Mouse (Mus musculus): ENCODE measurements at regions not wholly inside any gene's neighbourhood (a gene's known extent, or its start where the extent isn't known, plus 50 kb on each side); places are given as distances from the start of the nearest gene placed in this dataset.

GRCm38 (mm10) chr4:4199309-4199708 is 122.0 kb upstream of the Sdr16c6 start:
- H3K36me3 ChIP-seq (ENCODE audit: insufficient read depth, low read length), result no peaks in the 10 kb centered on the region
- H3K27me3 ChIP-seq (ENCODE audit: insufficient read depth, low read length), result no peaks in the 10 kb centered on the region
- no peak overlapping the region for H3K27ac ChIP-seq (ENCODE audit: low read length)
- H3K9me3 ChIP-seq (ENCODE audit: low read length), result no peaks in the 10 kb centered on the region
- H3K9ac ChIP-seq (replicated peaks; ENCODE audit: low read length), result no peak overlapping the region
- H3K4me1 ChIP-seq (ENCODE audit: insufficient read depth, low read length), result no peaks in the 10 kb centered on the region
- WGBS, result 63% methylated on average over 2 of the region's 2 CpGs
- ATAC-seq (ENCODE audit: low FRiP score, low TSS enrichment), result no peak
- H3K4me2 ChIP-seq (replicated peaks; ENCODE audit: low read depth, low read length), result no peak overlapping the region
- no peak overlapping the region for H3K4me3 ChIP-seq (ENCODE audit: low read length)

GRCm38 (mm10) chr4:4195834-4196233 is 118.5 kb upstream of the Sdr16c6 start:
- H3K4me2 ChIP-seq (replicated peaks; ENCODE audit: low read depth, low read length), result no peak overlapping the region
- no peaks in the 10 kb centered on the region for H3K4me1 ChIP-seq (ENCODE audit: insufficient read depth, low read length)
- H3K36me3 ChIP-seq (ENCODE audit: insufficient read depth, low read length), result no peaks in the 10 kb centered on the region
- no peak for ATAC-seq (ENCODE audit: low FRiP score, low TSS enrichment)
- no peak overlapping the region for H3K27ac ChIP-seq (ENCODE audit: low read length)
- no peaks in the 10 kb centered on the region for H3K27me3 ChIP-seq (ENCODE audit: insufficient read depth, low read length)
- H3K9ac ChIP-seq (replicated peaks; ENCODE audit: low read length), result no peak overlapping the region
- no peaks in the 10 kb centered on the region for H3K9me3 ChIP-seq (ENCODE audit: low read length)
- no peak overlapping the region for H3K4me3 ChIP-seq (ENCODE audit: low read length)
- 68% methylated on average over 2 of the region's 2 CpGs for WGBS

- H3K4me1 ChIP-seq (ENCODE audit: insufficient read depth, low read length), result no peaks in the 10 kb centered on the region
- no peak overlapping the region for H3K9ac ChIP-seq (replicated peaks; ENCODE audit: low read length)
- no peaks in the 10 kb centered on the region for H3K27me3 ChIP-seq (ENCODE audit: insufficient read depth, low read length)
- H3K36me3 ChIP-seq (ENCODE audit: insufficient read depth, low read length), result no peaks in the 10 kb centered on the region
- no peak overlapping the region for H3K4me2 ChIP-seq (replicated peaks; ENCODE audit: low read depth, low read length)
- no peak overlapping the region for H3K4me3 ChIP-seq (ENCODE audit: low read length)
- H3K9me3 ChIP-seq (ENCODE audit: low read length), result no peaks in the 10 kb centered on the region
- WGBS, result 69% methylated on average over 8 of the region's 8 CpGs
- no peak for ATAC-seq (ENCODE audit: low FRiP score, low TSS enrichment)
- H3K27ac ChIP-seq (ENCODE audit: low read length), result no peak overlapping the region
Observed at GRCm38 (mm10) chr4:4195250-4195649, 117.9 kb upstream of the Sdr16c6 start.

Measured in kidney, embryonic 16.5 days (tissue).